Mouse (Mus musculus) thymus, adult 18-20 months (tissue): Measurements from ENCODE around the gene Atp1a4.

Experiments
- DNase-seq, 2 experiments: peaks; one replicate each; pipeline ENCODE4 v3.0.0; 2022; ENCODE audit warnings: mixed read lengths in 2 of 2

Atp1a4 gene

GRCm38 (mm10) chr1:172218164-172218910 lies 39.9 kb downstream of the Atp1a4 start:
- DNase-seq = no peak

DNA sequence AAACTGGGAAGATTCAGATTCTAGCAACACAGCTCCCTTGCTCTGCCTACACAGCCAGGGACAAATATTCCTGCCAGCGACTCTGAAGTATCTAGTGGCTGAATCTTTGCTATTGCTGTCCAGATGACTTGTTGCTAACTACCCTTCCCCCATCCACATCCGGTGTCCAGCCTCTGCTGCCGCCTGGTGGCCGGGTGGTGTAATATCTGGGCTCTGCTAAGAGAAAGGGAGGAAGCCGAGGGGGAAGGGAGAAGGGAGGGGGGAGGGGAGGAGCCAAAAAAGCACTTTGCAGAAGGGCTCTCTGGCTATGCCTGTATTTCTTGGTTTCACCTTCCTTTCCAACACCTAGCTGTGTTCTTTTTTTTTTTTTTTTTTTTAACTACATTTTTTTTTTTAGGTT lies 41.1 kb downstream of the Atp1a4 start:
- peak; percentile 83 to 87 for DNase-seq

- no peak for DNase-seq
Observed at GRCm38 (mm10) chr1:172214748-172215147, 43.5 kb downstream of the Atp1a4 start.

DNA sequence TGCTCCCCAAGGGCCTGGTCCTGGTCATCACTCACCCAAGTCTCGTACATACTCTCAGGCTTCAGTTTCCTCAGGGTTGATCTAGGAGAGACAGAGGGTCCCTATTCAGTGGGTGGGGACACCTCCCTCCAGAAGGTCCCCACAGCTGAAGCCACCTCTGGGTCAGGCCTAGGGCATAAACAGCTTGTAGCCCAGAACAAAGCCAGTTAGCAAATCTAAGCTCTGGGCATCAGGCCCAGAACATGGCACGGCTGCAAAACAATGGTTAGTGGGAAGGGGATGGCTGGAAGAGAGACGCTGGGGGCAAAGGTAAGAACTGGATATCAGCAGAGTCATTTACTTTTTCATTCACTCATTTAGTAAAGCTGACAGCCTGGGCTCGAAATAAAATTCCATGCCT lies 44.4 kb downstream of the Atp1a4 start:
- no peak for DNase-seq

DNA sequence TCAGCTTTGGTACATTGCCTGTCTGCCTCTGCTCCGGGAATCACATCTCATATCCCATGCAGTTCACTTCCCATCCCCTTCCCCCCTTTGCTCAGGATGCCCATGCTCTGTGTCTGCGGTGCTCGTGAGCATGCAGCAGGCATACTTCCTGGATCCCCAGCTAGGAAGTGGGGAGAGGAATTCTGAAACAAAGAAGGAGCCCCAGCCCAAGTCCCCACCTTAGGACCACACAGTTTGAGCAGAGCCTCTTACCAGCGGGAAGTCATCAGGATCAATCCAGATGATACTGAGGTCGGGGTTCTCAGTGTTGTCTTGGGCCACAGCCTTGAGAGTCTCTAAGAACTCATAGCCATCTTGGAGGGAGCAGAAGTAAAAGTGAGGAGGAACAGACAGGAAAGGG lies 45.4 kb downstream of the Atp1a4 start:
- DNase-seq = no peak

DNA sequence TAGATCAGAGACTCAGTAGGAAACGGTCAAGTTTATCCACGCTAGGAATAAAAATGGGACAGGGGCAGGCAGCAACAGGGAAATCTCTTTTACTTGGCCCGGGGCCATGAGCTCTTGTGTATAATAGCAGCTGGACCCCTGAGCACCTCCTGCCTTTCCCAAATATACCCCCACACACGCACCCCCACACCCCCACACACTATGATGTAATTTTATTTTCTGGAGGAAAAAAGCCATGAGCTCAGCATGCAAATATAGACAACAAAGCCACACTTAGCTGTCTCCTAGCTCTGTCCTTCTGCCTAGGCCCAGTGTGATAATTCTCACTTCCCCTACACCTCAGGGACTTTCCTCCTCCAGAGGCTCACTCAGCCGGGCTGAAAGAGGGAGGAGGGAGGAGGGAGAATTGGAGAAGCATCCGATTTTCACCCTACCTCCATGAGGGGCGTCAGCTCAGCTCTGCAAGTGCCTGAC lies 51.1 kb downstream of the Atp1a4 start:
- no peak for DNase-seq

DNA sequence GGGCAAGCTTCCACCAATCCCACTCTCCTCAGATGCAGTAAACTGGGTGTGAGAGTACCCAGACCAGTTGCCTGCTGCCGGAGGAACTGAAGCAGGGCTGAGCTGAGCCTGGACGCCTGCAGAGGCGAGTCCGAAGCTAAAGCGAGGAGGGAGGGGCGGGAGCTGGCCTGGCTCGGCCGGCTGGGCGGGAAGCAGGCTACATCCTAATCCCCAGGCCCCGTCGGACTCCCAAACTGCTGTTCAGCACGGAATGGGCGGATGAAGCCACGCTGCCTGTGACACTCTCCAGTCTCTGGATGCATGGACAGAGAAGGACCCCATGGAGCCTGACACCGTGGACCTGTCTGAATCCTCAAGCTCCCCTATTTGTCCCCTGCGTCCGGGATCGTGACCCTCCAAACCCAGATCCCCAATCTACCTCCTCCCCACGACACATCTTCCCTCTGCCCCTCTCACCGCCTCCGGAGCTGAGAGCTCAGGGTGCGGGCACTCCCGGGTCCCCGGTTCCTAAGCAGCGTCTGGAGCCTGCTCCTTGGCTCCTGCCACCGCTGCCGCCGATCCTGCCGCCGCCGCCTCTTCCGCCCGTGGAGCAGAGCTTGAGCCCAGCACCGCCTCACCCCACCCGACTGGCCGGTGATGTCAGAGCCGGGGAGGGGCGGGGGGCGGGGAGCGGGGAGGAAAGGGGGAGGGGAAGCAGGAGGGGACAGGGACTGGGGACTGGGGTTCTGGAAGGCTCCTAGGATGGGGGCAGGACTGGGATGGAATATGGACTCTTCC lies 51.9 kb downstream of the Atp1a4 start, which contains the start of gene Pea15a:
Pea15a (minus strand) TSS at position 664 of the 777 bp plus-strand sequence.
- DNase-seq = peak; percentile 57 to 59

DNA sequence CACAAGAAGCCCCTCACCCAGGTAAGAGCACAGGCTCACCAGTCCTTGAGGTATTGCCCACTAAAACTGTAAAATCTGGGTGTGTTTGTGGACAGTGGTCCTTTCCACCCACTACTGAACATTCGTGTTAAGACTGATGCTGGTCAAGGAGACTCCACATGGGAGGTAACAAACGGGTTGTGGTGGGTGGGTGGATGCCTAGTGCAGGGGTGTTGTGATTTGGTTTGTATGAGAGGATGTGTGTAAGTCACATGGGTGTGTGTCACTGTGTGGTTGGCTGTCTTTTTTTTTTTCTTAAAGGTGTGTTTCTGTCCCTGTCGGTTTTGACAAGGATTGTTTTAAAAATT lies 52.5 kb downstream of the Atp1a4 start:
- no peak for DNase-seq

DNA sequence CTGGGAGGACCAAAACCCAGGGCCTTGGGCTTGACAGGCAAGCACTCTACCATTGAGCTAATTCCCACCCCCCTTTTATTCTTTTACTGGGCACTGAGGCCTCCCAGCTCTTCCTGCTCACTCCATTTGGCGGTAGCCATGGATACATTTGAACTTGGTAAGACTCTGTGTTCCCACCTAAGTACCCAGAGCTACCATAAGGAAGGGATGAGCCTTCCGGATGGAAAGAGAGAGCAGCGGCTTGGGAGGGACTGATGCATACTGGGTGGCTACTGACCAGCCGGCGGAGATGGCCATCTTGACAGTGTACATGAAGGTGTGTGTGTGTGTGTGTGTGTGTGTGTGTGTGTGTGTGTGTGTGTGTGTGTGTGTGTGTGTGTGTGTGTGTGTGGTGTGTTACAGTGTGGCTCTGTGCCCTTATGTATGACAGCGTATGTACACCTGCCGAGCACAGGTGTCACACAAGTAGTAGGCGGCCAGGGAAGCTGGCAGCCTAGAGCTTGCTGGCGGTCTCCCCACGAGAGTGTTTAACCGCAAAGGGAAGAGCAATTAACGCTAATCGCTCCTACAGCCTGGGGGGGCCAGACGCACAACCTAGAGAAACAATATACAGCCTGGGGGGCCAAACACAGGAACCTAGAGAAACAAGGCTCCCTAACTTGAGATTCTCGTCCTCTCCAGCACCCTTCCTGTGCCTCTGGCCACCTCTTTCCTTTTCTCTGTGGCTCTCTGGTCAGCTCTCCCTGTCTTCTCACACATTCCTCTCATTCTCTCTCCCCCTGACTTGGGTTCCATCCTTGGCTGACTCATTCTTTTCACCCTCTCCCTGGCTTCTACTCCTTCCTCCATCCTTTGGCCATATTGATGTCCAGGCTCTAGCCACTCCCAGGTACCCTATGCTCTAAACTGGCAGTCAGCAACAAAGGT lies 53.1 kb downstream of the Atp1a4 start:
- DNase-seq = no peak

DNA sequence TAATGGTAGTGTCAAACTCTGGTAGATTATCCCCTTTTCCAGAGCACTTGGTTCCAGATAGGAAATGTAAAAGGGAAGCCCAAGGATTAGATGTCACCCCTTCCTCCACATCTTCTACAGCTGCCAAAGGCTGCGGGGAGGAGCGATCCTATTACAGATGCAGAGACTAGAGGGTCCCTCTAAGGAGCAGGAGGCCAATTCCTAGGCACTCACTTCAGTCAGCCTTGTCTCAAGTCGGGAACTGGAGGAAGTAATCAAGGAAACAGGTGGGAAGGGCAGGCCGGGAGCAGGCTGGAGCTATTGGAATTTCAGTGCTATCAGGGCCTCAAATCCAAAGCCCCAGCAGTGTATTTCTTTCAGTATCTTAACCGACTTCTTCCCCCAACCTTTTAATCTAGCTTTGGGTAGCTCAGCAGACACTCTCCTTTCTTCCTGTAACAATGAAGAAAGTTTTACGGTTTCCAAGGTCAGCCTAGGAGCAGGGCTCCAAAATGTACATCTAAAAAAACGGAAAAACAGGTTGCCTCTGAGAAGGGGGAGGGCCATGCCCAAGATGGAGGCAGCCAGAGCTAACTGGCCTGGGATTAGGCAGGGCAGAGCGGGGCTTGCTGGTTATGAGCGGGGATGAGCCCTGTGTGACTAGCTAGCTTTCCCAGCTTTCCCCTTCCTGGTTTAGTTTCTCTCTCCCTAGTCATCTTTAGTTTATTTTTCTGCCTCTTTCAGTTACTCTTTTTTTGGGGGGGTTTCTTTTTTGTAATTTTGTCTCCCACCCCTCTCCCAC lies 54.0 kb downstream of the Atp1a4 start:
- DNase-seq = no peak

- DNase-seq = no peak
Observed at GRCm38 (mm10) chr1:172203566-172203965, 54.6 kb downstream of the Atp1a4 start.

- DNase-seq = no peak
Observed at GRCm38 (mm10) chr1:172202894-172203522, 55.2 kb downstream of the Atp1a4 start.

DNA sequence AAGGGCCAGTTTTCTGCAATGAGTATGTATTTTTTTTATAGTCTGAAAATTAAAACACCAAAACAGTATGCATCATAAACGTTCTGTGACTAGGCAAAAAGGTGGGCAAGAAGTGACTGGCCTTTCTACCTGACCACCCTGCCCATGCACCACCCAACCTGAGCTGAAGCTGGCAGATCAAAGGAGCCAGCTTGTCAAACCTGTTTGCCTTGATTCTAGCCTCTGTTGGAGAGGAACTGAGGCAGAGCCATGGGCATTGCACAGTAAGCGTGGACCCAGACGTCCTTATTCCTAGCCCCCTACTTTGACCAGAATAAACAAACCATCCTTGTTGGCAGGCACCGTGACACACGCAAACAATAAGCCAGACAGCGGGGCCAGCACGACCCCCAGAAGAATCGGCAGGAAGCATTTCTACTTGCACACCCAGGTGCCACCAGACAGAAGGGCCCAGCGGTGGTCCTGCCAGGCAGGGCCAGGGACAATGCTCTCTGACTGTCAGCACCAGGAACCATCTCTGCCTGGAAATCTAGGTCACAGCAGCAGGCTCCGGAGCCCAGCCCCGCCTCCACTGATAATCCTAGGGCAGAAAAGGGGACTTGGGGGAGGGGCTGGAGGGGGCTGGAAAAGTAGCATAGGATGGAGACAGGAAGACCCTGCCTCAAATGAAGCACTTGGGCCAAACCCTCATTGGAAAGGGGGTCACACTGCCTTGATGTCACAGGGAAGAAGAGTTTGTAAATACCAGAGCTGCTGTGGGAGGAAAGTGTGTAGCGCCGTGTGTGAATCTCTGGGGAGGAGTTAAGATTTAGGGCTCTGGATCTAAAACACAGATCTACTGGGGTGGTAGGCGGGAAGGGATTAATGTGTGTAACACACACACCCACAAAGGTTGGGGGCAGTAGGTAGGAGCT lies 56.0 kb downstream of the Atp1a4 start:
- no peak for DNase-seq

- no peak for DNase-seq
Observed at GRCm38 (mm10) chr1:172200871-172201447, 57.3 kb downstream of the Atp1a4 start.

DNA sequence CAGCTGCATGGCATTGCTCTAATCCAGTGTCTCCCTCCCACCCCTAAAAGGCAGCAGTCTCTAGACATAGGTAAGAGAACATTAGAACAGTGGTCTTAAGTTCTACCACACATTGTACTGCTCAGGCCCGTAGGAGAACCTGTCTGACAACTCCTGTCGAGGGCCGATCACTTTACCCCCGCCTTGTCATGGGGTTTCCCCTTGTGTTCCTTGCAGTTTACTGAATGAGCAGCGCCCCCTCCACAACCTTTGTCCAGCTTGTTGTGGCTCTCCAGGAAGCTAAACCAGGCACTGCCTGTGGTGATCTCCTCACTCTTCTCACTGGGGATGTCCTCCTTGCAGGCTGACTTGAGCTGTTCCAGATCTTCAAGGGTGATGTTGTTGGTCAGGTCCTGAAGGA lies 58.1 kb downstream of the Atp1a4 start:
- DNase-seq = no peak

DNA sequence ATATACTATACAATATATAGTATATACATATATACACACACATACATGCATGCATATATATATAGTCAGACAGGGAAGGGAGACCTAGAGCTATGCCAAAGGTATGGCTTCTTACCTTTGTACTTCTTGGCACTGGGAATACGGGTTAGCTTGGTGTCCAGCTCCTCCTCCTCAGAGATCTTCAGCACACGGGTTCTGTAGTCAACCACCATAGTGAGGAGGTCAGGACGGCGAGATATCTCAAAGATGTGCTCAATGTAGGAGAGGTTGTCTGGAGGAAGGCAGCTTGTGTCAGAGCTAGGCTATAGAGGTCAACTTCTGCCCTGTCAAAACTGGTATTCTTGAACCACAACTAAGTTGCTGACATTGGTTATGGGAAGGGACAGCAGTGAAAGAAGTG lies 59.2 kb downstream of the Atp1a4 start:
- DNase-seq = no peak

- no peak for DNase-seq
Observed at GRCm38 (mm10) chr1:172198316-172198715, 59.9 kb downstream of the Atp1a4 start.

DNA sequence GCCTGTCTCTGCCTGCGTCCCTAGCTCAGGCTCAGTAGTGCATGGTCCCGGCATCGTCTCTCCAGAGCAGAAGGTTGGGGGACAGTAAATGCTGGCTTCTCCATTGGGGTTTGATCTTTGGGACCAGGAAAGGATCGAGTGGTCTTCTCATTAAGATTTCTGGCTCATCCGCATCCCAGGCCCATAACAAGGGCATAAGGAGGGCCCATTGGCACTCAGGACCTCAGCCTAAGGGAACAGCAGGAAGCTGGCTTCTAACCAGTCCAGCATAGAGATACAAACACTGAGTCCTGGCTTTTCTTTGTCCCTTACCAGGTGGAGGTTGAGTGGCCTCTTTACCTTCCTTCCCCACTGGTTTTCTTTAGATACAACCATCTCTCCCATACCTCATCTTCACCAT lies 60.4 kb downstream of the Atp1a4 start:
- DNase-seq = no peak

DNA sequence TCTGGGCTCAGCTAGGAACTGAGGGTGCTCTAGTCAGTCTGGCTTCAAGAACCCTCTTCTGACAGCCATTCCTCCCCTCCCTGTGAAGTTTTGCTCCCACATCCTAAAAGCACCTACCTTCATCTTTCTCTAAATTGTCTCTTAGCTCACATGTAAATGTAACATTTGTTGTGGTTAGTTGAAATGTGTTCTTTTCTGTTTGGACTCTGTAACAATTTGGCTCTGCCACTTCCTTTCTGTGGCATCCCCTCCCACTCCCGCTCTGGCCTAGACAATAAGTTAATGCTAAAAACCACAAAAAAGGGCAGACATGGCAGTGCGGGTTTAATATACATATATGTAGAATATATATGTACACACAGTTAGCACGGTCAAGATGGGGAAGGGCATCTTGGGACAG lies 61.1 kb downstream of the Atp1a4 start:
- no peak for DNase-seq

GRCm38 (mm10) chr1:172194435-172194834 lies 63.8 kb downstream of the Atp1a4 start:
- DNase-seq = no peak
